In the genomic region with DNA sequence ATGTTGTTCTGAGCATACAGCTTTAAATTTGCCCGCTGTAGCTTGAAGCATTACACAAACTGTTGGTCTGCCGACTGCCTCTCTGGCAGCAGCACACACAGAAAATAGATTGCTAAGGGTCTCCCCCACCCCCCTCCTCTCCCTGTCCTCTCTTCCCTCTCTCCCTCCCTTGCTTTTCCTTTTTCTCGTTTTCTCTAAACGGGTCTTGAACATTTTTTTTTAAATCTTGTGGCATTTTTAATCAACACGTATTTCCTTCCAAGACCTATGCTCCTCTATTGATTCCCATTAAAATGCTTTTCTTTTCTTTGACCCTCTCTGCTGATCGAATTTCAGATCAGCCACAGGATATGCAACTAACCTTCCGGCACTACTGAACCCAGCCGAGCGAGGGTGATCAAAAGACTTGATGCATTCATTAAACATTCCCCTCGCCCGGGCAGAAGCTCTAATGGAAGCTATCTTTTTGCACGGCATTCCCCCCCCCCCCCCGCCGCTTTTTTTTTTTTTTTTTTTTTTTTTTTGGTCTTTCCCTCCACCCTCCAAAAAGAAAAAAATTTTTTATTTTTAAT, we compare ENCODE assay signal across 8 mouse cellular contexts.
DNase-seq lines count a peak whose midpoint lies in the region; ATAC-seq and TF ChIP-seq lines count a peak whose summit lies in the region.

No protein-coding gene starts in this region.

- WGBS in heart, embryonic 15.5 days: 0% methylated on average over 12 of the region's 14 CpGs
- WGBS in liver, embryonic 16.5 days (ENCODE audit: insufficient replicate concordance): under 1% methylated on average over 14 of the region's 14 CpGs
- WGBS in olfactory bulb, adult 2 months: under 1% methylated on average over 14 of the region's 14 CpGs

- no peaks in the 10 kb centered on the region for H3K36me3 ChIP-seq in E14TG2a.4 (ENCODE audit: insufficient read depth, low read length)
- no peaks in the 10 kb centered on the region for H3K36me3 ChIP-seq in heart, embryonic 15.5 days
- no peaks in the 10 kb centered on the region for H3K36me3 ChIP-seq in liver, embryonic 16.5 days (ENCODE audit: control insufficient read depth, insufficient read depth)

- H3K9ac ChIP-seq in heart, embryonic 15.5 days: peak overlapping the region; percentile 67
- H3K9ac ChIP-seq in liver, embryonic 16.5 days (ENCODE audit: low read depth, low read length): peak overlapping the region; percentile 34

- TF ChIP-seq POLR2A in olfactory bulb, adult 2 months (IDR thresholded peaks at IDR 0.05; ENCODE audit: insufficient read depth, low read depth, low read length): no peak

- peak overlapping the region; percentile 78 for H3K4me2 ChIP-seq in heart, embryonic 15.5 days
- H3K4me2 ChIP-seq in liver, embryonic 16.5 days (ENCODE audit: low read depth, low read length): peak overlapping the region; percentile 94

- H3K4me3 ChIP-seq in E14TG2a.4 (replicated peaks; ENCODE audit: low read length): peak overlapping the region; percentile 81
- H3K4me3 ChIP-seq in heart, embryonic 15.5 days: peak overlapping the region; percentile 64
- peak overlapping the region; percentile 68 for H3K4me3 ChIP-seq in liver, embryonic 16.5 days (ENCODE audit: low read depth, low read length)
- H3K4me3 ChIP-seq in olfactory bulb, adult 2 months (ENCODE audit: insufficient read depth, low read depth, low read length): peak overlapping the region; percentile 39; the same call in 1 of the 2 replicates

- peak overlapping the region; percentile 98 for H3K27ac ChIP-seq in heart, embryonic 15.5 days
- H3K27ac ChIP-seq in liver, embryonic 16.5 days (ENCODE audit: low read length): peak overlapping the region; percentile 23; the same call in 1 of the 2 replicates
- peak overlapping the region; percentile 94 for H3K27ac ChIP-seq in olfactory bulb, adult 2 months (ENCODE audit: insufficient read depth, low read depth, low read length)

- H3K9me3 ChIP-seq in E14TG2a.4 (ENCODE audit: low read length): no peaks in the 10 kb centered on the region
- H3K9me3 ChIP-seq in heart, embryonic 15.5 days (replicated peaks): no peaks in the 10 kb centered on the region
- no peaks in the 10 kb centered on the region for H3K9me3 ChIP-seq in liver, embryonic 16.5 days (replicated peaks; ENCODE audit: control insufficient read depth, low read length)

- peak; percentile 72 for DNase-seq in ZHBTc4 (ENCODE audit: low read depth, low spot score)
- DNase-seq in embryo, embryonic 10.5 days (ENCODE audit: low spot score): peak; percentile 92
- DNase-seq in kidney, postnatal 10 days: peak; percentile 66
- no peak for DNase-seq in spleen, postnatal 4 days (ENCODE audit: low spot score in 2 of 2)

- H3K27me3 ChIP-seq in E14TG2a.4 (ENCODE audit: insufficient read depth, low read length): peaks cover 13% of the 10 kb centered on the region
- no peaks in the 10 kb centered on the region for H3K27me3 ChIP-seq in heart, embryonic 15.5 days
- no peaks in the 10 kb centered on the region for H3K27me3 ChIP-seq in liver, embryonic 16.5 days (ENCODE audit: control insufficient read depth, insufficient read depth, low read depth, low read length)

- no peak for TF ChIP-seq CTCF in E14TG2a.4 (conservative IDR thresholded peaks at IDR 0.05; ENCODE audit: low read length)
- no peak for TF ChIP-seq CTCF in olfactory bulb, adult 2 months (IDR thresholded peaks at IDR 0.05; ENCODE audit: insufficient read depth, low read depth, low read length)

- H3K4me1 ChIP-seq in E14TG2a.4 (replicated peaks; ENCODE audit: low read depth, low read length): peaks cover 27% of the 10 kb centered on the region
- peaks cover 9% of the 10 kb centered on the region for H3K4me1 ChIP-seq in heart, embryonic 15.5 days (replicated peaks)
- peaks cover 5% of the 10 kb centered on the region; the same call in 1 of the 2 replicates for H3K4me1 ChIP-seq in liver, embryonic 16.5 days (ENCODE audit: control insufficient read depth, low read depth, low read length)
- H3K4me1 ChIP-seq in olfactory bulb, adult 2 months (ENCODE audit: control insufficient read depth, insufficient read depth, low read length): peaks cover 2% of the 10 kb centered on the region; the same call in 1 of the 2 replicates

- ATAC-seq in heart, embryonic 15.5 days (replicated peaks; ENCODE audit: insufficient number of reproducible peaks, insufficient read depth, low FRiP score, low read depth): no peak
- ATAC-seq in liver, embryonic 16.5 days (ENCODE audit: low read depth): no peak

Comparison
In these comparisons a context has a peak if more than half of its experiments do, and no peak if none do; other contexts are left out.
1. DNase-seq: peak in ZHBTc4 (single experiment), embryo, embryonic 10.5 days (single experiment) and kidney, postnatal 10 days (single experiment); none in spleen, postnatal 4 days (0 of 2).
2. H3K27ac ChIP-seq: peak in every context shown above with its lines; median percentile 98 in heart, embryonic 15.5 days; 94 in olfactory bulb, adult 2 months; 23 in liver, embryonic 16.5 days.
3. Peak in every context shown above with its lines, with median percentiles within 50 percentile points of each other: H3K4me3 ChIP-seq.